Mouse (Mus musculus) intestine, postnatal 0 days (tissue): ENCODE data around the gene Ubn1. TPM values are rescaled to one million over a fixed set of nuclear protein-coding genes. Genes with fewer than 3 reads are reported as not detected.

Experiments
- ATAC-seq: fragments of 200-750 bp; cut with Nextera tagmentation; 2 replicates; pipeline ENCODE4 v1.8.0; 2017; ENCODE audit warnings: mild to moderate bottlenecking, moderate TSS enrichment, moderate library complexity
- H3K27ac ChIP-seq: fragments of 300-500 bp; sonication (generic); 2 replicates; pipeline ENCODE4 v1.5.1; 2014; ENCODE audit warnings: mild to moderate bottlenecking, low read depth, low read length, moderate library complexity
- H3K27me3 ChIP-seq: fragments of 300-500 bp; sonication (generic); replicated peaks from 2 replicates; pipeline ENCODE4 v1.6.1; 2014; ENCODE audit warnings: low read length, mixed read lengths; ENCODE audit not compliant: control insufficient read depth, insufficient read depth
- H3K36me3 ChIP-seq: fragments of 300-500 bp; sonication (generic); 2 replicates; pipeline ENCODE4 v1.6.1; 2014; ENCODE audit warnings: mild to moderate bottlenecking, moderate library complexity; ENCODE audit not compliant: control insufficient read depth, insufficient read depth
- H3K4me1 ChIP-seq: fragments of 300-500 bp; sonication (generic); replicated peaks from 2 replicates; pipeline ENCODE4 v1.6.1; 2014; ENCODE audit warnings: antibody characterized with exemption, low read length, mixed read lengths; ENCODE audit not compliant: control insufficient read depth, insufficient read depth
- H3K4me2 ChIP-seq: fragments of 300-500 bp; sonication (generic); replicated peaks from 2 replicates; pipeline ENCODE4 v1.6.1; 2014; ENCODE audit warnings: low read depth, mild to moderate bottlenecking, moderate library complexity
- H3K4me3 ChIP-seq: fragments of 300-500 bp; sonication (generic); 2 replicates; pipeline ENCODE4 v1.5.1; 2014; ENCODE audit warnings: low read depth, low read length
- H3K9ac ChIP-seq: fragments of 300-500 bp; sonication (generic); 2 replicates; pipeline ENCODE4 v1.6.1; 2014; ENCODE audit warnings: mild to moderate bottlenecking, low read depth, low read length
- H3K9me3 ChIP-seq: fragments of 300-500 bp; sonication (generic); 2 replicates; pipeline ENCODE4 v1.6.1; 2016; ENCODE audit warnings: mixed run types; ENCODE audit not compliant: control insufficient read depth
- CTCF ChIP-seq: sonication (generic); IDR thresholded peaks from 2 replicates; pipeline ENCODE4 v1.5.1; 2016; ENCODE audit warnings: low read depth, mild to moderate bottlenecking, control low read depth, antibody characterized with exemption, moderate library complexity
- WGBS: fragments of 180-500 bp; shearing (Covaris S2); extraction: QIAGEN DNeasy Blood & Tissue Kit; methylation state at CpG from one replicate; pipeline ENCODE4 v1.1.7; 2014; 5-methylcytosine and 5-hydroxymethylcytosine counted together
- polyA plus RNA-seq: library from polyadenylated mRNA; unstranded; fragments of >200 nt; fragmentation: Nextera tagmentation; extraction: Ambion mirVana; gene quantifications from 2 replicates; pipeline ENCODE4 v1.2.1, GENCODE M21; 2015

The Ubn1 gene
- 14.7 and 16.7 TPM in 2 replicates for polyA plus RNA-seq

DNA sequence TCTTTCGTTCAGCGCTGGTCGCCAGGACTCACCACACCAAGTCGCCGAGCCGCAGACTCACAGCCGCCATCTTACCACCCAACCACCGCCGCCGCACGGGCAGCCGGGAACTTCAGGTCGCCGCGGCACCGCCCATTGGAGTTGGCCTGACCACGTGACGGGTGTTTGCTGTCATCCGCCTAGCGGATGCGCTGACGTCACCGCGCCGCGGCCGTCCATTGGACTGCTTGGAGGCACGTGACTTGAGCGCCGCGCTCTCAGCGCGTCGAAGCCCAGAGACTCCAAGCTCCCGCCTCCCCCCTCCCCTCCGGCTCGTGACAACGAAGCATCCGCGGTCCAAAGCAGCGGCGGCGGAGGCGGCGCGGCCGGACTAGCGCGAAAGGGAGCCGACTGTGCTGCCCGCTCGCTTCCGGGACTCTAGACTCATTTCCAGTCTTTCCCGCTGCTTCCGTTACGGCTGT is at the start of gene Ubn1, which contains the start of gene Glyr1:
Gene Ubn1 (plus strand): TSS at position 284 of the 461 bp plus-strand sequence.
Gene Glyr1 (minus strand): TSS at position 90 of the 461 bp plus-strand sequence.
- H3K4me3 ChIP-seq: peak within 1 kb of the TSS; percentile 98
- WGBS: under 1% methylated on average over 55 of the region's 56 CpGs

DNA sequence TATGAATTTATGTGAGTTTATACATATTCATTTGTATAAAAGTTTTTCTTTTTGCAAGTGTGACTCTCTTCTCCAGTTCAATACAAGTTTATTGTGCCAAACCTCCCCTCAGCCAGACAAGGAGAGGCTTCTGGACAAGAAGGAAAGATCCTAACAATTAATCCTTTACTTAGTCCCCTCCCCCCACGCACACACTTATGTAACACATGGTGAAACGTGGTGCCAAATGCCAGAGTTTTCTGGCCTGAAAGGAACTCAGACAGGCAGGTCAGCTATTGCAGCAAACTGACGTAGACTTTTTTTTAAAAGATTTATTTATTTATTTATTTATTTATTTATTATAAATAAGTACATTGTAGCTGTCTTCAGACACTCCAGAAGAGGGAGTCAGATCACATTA is 49.2 kb upstream of the Ubn1 start:
- H3K4me2 ChIP-seq: no peak overlapping the region
- 0 out of 2 replicates have a peak, but pooled peaks cover 6% of the 10 kb centered on the region for H3K4me1 ChIP-seq
- no peaks in the 10 kb centered on the region for H3K9me3 ChIP-seq
- no peak overlapping the region for H3K9ac ChIP-seq
- no peaks in the 10 kb centered on the region for H3K36me3 ChIP-seq
- no peak overlapping the region for H3K27ac ChIP-seq
- WGBS: 60% methylated on average over 3 of the region's 3 CpGs
- TF ChIP-seq CTCF: no peak
- no peak for ATAC-seq
- H3K27me3 ChIP-seq: no peaks in the 10 kb centered on the region
- no peak overlapping the region for H3K4me3 ChIP-seq

More for the DNA sequence above, at the start of gene Ubn1, which contains the start of gene Glyr1:
- peak within 1 kb of the TSS; percentile 92 for H3K4me2 ChIP-seq
- H3K4me1 ChIP-seq: no peaks in the 10 kb centered on the region; the same call in 1 of the 2 replicates
- peak; percentile 99 for ATAC-seq
- TF ChIP-seq CTCF: no peak
- H3K9me3 ChIP-seq: no peaks in the 10 kb centered on the region
- no peaks in the 10 kb centered on the region for H3K27me3 ChIP-seq
- H3K9ac ChIP-seq: peak within 1 kb of the TSS; percentile 97
- peaks cover 26% of the 10 kb centered on the region for H3K36me3 ChIP-seq
- peak within 1 kb of the TSS; percentile 98 for H3K27ac ChIP-seq

DNA sequence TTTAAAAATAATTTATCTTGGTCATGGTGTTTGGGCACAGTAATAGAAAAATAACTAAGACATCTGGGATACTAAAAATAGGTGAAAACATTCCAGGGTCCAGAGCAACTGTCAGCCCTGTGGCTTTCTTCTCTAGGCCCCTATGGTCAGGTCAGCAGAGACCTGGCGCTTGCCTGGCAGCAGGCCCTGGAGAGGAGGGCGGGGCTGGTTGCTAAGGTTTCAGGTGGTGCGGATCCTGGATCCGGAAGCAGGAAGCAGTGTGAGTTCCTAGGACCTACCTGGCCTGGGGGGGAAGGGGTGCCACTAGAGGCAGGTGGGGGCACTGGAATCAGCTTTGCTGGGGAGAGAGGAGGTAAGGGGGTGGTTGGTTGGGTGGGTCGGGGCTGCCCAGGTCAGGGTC is 42.8 kb upstream of the Ubn1 start, which contains the start of gene Smim22:
Gene Smim22 (plus strand): TSS at position 222 of the 400 bp plus-strand sequence.
- Histone ChIP-seq H3K9ac (peak within 1 kb of the TSS; percentile 46), H3K4me1 (no peaks in the 10 kb centered on the region), H3K4me3 (peak within 1 kb of the TSS; percentile 40), H3K4me2 (peak within 1 kb of the TSS; percentile 68), H3K27ac (peak within 1 kb of the TSS; percentile 83), H3K9me3 (no peaks in the 10 kb centered on the region), H3K27me3 (no peaks in the 10 kb centered on the region), H3K36me3 (peaks cover 13% of the 10 kb centered on the region; the same call in 1 of the 2 replicates)
- ATAC-seq: peak; percentile 87
- no peak for TF ChIP-seq CTCF
- 26% methylated on average over 5 of the region's 5 CpGs for WGBS

DNA sequence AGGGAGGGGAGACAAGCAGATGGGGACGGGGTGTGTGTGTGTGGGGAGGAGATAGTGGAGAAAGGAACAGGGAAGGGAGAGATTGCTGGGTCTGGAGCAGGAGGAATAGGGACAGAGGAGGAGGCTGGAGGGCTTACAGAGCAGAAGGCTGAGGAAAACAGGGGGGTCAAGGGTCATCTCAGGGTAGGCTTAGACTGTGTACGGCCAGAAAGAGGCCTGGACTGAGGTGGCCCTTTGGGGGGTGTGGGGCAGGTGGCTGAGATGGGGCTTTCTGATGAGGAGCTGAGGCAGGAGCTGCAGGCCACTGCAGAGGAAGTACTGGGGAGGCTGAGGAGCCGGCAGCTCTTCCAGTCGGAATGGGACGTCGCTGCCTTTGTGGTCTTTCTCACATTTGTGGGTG is 42.4 kb upstream of the Ubn1 start:
- peak overlapping the region; percentile 46 for H3K9ac ChIP-seq
- peak; percentile 40 for ATAC-seq

DNA sequence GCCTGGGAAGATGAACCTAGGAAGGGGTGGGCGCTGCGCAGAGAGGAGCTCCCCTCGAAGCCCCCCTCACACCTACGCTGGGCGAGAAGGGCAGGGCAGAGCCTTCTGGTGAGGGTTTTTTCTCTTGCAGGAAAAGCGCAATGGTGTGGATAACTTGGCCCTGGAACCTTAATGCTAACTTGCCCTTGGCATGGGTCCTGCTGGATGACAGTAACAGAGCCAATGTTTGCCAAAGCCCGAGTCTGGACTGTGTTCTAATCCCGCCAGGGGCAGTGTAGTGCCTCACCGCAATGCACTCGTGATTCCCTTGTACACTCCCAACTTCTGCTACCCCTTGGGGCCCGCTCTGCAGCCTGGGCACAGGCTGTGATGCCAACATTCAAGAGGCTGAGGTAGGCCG is 41.8 kb upstream of the Ubn1 start:
- H3K27ac ChIP-seq: peak overlapping the region; percentile 83

More for the DNA sequence above, 42.4 kb upstream of the Ubn1 start:
- Histone ChIP-seq H3K36me3 (peaks cover 13% of the 10 kb centered on the region; the same call in 1 of the 2 replicates), H3K4me2 (peak overlapping the region; percentile 68), H3K9me3 (no peaks in the 10 kb centered on the region), H3K27me3 (no peaks in the 10 kb centered on the region), H3K4me3 (peak overlapping the region; percentile 40), H3K27ac (peak overlapping the region; percentile 83), H3K4me1 (no peaks in the 10 kb centered on the region)
- TF ChIP-seq CTCF: no peak
- 30% methylated on average over 6 of the region's 6 CpGs for WGBS

DNA sequence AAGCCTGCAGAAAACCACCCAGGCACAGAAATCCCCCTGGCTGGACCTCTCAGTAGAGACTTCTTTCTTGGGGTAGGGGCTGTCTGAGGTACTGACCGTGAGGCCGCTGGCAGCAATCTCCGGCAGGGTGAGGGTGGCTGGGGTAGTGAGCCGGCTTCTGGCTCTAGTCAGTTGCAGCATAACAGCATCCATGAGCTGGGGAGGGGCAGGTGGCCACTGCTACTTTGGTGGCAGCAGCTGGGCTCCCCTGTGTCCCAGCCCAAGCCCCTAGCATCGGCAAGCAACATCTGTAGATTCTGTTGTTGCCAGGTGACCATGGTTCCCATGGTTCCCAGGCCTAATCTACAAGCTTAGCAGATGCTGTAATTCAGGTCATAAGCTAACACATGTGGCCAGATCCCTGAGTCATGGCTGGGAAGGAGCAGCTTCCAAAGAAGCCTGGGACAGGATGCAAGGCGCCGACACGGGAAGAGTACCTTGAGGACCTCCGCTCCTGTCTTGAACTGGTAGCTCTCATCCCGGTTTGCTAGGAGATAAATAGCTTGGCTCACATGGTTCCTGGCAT is 39.4 kb upstream of the Ubn1 start:
- Histone ChIP-seq H3K4me2 (no peak overlapping the region), H3K27ac (no peak overlapping the region), H3K9ac (no peak overlapping the region), H3K27me3 (no peaks in the 10 kb centered on the region), H3K4me3 (no peak overlapping the region), H3K36me3 (peaks cover 24% of the 10 kb centered on the region), H3K9me3 (no peaks in the 10 kb centered on the region), H3K4me1 (no peaks in the 10 kb centered on the region)
- 82% methylated on average over 10 of the region's 10 CpGs for WGBS
- no peak for TF ChIP-seq CTCF
- ATAC-seq: no peak

More for the DNA sequence above, 41.8 kb upstream of the Ubn1 start:
- Histone ChIP-seq H3K4me1 (no peaks in the 10 kb centered on the region), H3K27me3 (no peaks in the 10 kb centered on the region), H3K4me3 (peak overlapping the region; percentile 40), H3K36me3 (peaks cover 13% of the 10 kb centered on the region; the same call in 1 of the 2 replicates), H3K9me3 (no peaks in the 10 kb centered on the region), H3K4me2 (peak overlapping the region; percentile 68), H3K9ac (peak overlapping the region; percentile 46)
- no peak for ATAC-seq
- WGBS: 45% methylated on average over 12 of the region's 12 CpGs
- peak; percentile 34 for TF ChIP-seq CTCF
